Mouse (Mus musculus): ENCODE measurements around the gene Dbx1. TPM values are rescaled to one million over a fixed set of nuclear protein-coding genes. Genes with fewer than 3 reads are reported as not detected.

The Dbx1 gene
- not detected for total RNA-seq (2021)

GRCm38 (mm10) chr7:49636491-49637115 lies at the start of gene Dbx1:
TSS of gene Dbx1 (minus strand) at chr7:49636849.
- no peak for DNase-seq (ENCODE audit: low spot score in 2 of 2)
- intact Hi-C loops (cut with DNase I) = loop anchor here (5.0 kb wide), 1 partner anchor 41 kb away; no protein-coding TSS in a partner anchor

- intact Hi-C loops (cut with DNase I) = loop anchor here (5.0 kb wide), 2 partner anchors 42 to 233 kb away; partner anchors contain the start of genes Dbx1 and Slc6a5
- DNase-seq (ENCODE audit: low spot score in 2 of 2) = no peak
Observed at GRCm38 (mm10) chr7:49678826-49679377, 42.3 kb upstream of the Dbx1 start.

GRCm38 (mm10) chr7:49678100-49678825 lies 41.6 kb upstream of the Dbx1 start:
- DNase-seq (ENCODE audit: low spot score in 2 of 2) = no peak
- intact Hi-C loops (cut with DNase I) = loop anchor here (5.0 kb wide), 2 partner anchors 41 to 234 kb away; partner anchors contain the start of genes Dbx1 and Slc6a5

GRCm38 (mm10) chr7:49677166-49677565 lies 40.5 kb upstream of the Dbx1 start:
- intact Hi-C loops (cut with DNase I) = loop anchor here (5.0 kb wide), 2 partner anchors 40 to 235 kb away; partner anchors contain the start of genes Dbx1 and Slc6a5
- no peak for DNase-seq (ENCODE audit: low spot score in 2 of 2)

GRCm38 (mm10) chr7:49676627-49677026 lies 40.0 kb upstream of the Dbx1 start:
- no peak for DNase-seq (ENCODE audit: low spot score in 2 of 2)
- intact Hi-C loops (cut with DNase I) = loop anchor here (5.0 kb wide), 2 partner anchors 39 to 236 kb away; partner anchors contain the start of genes Dbx1 and Slc6a5

DNA sequence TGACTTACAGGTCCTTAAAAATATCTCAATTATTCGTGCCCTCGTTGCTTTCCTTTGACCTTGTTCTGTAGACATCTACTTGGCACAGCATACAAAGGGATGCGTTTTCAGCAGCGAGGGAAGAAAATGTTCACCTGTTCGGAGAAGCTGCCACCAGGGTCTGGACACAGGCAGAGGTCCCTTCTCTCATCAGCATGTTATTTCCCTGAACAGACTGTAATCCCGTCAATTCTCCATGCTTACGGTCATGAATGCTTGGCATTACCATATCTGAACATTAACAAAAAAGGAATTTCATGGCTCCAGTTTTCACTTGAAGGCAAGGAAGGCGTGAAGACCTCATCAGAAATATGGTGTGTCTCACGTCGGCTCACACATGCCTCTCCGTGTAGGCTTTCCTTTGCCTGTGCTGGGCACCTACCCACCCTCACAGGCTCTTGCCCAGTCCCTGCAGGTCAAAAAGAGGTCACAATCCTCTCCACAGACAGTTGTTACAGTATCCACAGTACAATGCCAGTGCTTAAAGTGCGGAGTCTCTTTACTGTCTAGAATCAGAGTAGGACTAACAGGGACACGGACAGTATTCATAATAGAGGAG lies 31.7 kb upstream of the Dbx1 start:
- DNase-seq (ENCODE audit: low spot score in 2 of 2) = no peak
- intact Hi-C loops (cut with DNase I) = no loop called here

DNA sequence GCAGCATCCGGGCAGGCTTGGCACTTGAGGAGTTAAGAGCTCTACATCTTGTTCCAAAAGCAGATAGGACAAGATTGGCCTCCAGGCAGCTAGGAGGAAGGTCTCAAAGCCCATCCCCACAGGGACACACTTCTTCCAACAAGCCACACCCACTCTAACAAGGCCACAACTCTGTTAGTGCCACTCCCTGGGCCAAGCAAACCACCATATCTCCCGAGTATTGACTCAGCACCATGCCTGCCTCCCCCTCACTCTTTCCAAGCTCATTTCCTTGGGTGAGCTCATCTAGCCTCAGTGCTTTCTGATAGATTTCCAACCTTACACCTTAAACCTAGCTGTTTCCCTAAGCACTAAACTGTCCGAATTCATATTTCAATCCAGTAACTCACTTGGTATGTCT lies 26.9 kb upstream of the Dbx1 start:
- no peak for DNase-seq (ENCODE audit: low spot score in 2 of 2)
- intact Hi-C loops (cut with DNase I) = no loop called here

DNA sequence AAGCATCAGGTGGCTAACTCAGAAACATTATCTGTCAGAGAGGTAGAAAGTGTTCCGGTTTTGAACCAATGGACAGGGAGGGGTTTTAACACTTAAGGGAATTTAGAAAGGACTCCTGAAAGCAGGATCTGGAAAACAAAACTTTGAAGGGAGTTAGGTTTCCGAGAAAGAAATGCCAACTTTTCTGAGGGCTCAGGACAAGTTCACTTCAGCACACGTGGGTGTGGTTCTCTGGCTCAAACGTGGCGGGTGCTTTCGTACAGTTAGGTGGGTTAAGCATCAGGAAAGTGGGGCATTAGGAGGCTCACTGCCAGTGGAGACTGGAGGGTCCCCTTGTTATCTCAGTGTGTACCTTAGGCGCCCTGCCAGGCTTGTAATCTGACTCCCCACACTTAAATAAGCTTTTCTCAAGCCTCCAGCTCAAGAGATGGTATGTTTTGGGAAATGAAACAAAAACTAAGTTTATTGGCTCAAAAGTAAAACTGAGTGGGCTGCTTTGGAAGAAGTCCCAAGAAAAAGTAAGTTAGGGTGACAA lies 25.9 kb upstream of the Dbx1 start:
- intact Hi-C loops (cut with DNase I) = no loop called here
- no peak for DNase-seq (ENCODE audit: low spot score in 2 of 2)

DNA sequence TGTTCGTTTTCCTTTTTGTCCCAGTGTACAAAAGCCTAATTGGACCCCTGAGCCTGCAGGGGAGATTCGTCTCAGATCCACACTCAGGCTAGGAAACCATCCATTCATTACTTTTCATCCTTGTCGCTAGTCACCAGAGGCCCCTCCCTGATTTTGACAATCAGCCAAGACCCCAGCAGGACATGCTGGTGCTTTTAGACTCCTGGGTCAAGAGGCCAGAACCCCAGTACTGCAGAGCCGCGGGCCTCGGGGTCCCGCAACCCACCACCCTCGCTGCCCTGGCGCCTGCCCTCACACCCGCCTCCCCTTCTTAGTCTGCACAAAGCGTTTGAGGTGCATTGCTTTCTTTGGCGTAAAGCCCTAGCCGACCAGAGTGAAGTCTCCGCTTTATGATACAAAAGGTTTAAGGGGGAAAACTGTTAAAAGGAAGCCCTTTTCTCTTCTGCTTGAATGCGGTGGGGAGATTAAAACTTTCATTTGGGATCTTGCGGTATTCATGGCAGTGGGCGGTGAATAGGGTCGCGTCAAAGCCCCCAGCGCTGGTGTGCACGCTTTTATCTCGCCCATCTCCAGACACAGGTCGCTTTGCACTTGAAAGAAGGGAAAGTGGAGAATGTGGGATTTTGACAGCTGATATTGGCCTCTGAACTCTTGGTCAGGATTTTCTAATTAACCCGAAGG lies 25.3 kb upstream of the Dbx1 start:
- no peak for DNase-seq (ENCODE audit: low spot score in 2 of 2)
- intact Hi-C loops (cut with DNase I) = no loop called here

DNA sequence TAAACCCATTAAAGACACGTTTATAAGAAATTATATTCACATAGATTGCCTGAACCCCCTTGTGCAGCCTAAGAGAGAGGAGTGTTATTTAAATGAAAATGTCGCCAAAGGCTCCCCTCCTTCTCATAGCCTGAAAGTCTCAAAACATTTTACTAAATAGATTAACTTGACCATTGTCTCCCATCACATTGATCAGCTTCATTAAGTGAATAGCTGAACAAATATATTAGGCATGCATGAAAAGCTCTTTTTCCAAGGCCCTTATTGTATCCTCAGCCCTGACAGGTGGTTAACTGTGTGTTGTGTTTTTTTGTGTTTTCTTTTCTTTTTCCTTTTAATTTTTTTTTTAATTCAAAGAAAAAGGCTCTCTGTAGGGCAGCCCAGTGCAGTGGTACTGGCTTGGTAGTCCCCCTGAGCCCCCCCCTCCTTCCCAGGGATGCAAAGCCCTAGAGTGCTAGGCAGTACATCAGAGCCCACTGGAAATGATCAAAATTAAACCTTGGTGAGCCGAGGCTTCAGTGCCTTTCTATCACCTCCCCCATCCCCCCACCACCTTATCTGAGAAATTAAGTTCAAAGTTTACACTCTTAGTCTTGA lies 4.2 kb upstream of the Dbx1 start:
- intact Hi-C loops (cut with DNase I) = no loop called here

DNA sequence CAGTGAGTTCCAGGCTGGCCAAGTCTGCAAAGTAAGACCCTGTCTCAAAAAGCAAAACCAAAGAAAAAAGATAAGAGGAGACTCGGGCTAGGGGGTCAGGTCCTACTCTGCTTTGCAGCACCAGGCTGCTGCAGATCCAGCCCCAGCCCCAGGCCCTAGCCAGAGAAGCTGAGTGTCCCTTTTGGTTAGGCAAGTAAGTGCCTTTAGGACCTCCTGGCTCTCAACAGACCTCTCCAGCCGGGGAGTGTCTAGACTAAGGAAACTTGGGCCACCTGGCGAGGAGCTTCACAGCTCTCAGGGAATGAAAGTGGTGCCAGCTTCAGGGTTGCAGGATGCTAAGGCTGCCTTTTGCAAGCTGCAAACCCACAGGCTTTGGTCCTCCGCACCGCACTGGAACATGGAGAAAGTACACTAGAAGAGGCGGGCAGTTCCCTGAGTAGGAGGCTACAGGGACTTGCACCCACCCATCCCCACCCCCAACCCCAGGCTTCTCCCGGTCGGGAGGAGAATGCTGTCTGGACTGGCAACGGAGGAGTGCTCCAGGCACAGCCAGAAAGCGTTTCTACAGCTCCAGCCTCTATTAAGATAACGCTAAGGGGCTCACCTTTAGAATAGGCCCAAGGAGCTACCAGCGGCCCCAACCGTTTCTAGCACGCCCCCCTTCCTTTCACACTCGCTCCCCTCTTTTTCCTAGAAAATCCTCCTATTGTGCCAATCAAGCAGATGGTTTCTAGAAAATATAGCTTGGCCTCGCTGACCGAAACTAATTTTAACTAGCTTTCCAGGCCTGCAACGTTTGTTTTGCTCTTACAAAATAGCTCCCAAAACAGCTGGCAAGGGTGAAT lies 3.4 kb upstream of the Dbx1 start:
- intact Hi-C loops (cut with DNase I) = loop anchor here (5.0 kb wide), 1 partner anchor 37 kb away; no protein-coding TSS in a partner anchor
- no peak for DNase-seq (ENCODE audit: low spot score in 2 of 2)

More for the DNA sequence above, 4.2 kb upstream of the Dbx1 start:
- DNase-seq (ENCODE audit: low spot score in 2 of 2) = no peak

GRCm38 (mm10) chr7:49638941-49639776 lies 2.5 kb upstream of the Dbx1 start:
- intact Hi-C loops (cut with DNase I) = loop anchor here (5.0 kb wide), 1 partner anchor 38 kb away; no protein-coding TSS in a partner anchor
- no peak for DNase-seq (ENCODE audit: low spot score in 2 of 2)

- intact Hi-C loops (cut with DNase I) = loop anchor here (5.0 kb wide), 1 partner anchor 39 kb away; no protein-coding TSS in a partner anchor
Observed at GRCm38 (mm10) chr7:49637851-49638663, 1.4 kb upstream of the Dbx1 start.

GRCm38 (mm10) chr7:49637281-49637680 lies 632 bp upstream of the Dbx1 start:
- intact Hi-C loops (cut with DNase I) = loop anchor here (5.0 kb wide), 1 partner anchor 40 kb away; no protein-coding TSS in a partner anchor

More at GRCm38 (mm10) chr7:49637851-49638663, 1.4 kb upstream of the Dbx1 start:
- DNase-seq (ENCODE audit: low spot score in 2 of 2) = no peak

GRCm38 (mm10) chr7:49635971-49636370 lies 678 bp downstream of the Dbx1 start:
- intact Hi-C loops (cut with DNase I) = loop anchor here (5.0 kb wide), 1 partner anchor 41 kb away; no protein-coding TSS in a partner anchor

More at GRCm38 (mm10) chr7:49637281-49637680, 632 bp upstream of the Dbx1 start:
- no peak for DNase-seq (ENCODE audit: low spot score in 2 of 2)

GRCm38 (mm10) chr7:49635074-49635621 lies 1.5 kb downstream of the Dbx1 start:
- DNase-seq (ENCODE audit: low spot score in 2 of 2) = no peak
- intact Hi-C loops (cut with DNase I) = loop anchor here (5.0 kb wide), 1 partner anchor 42 kb away; no protein-coding TSS in a partner anchor

More at GRCm38 (mm10) chr7:49635971-49636370, 678 bp downstream of the Dbx1 start:
- no peak for DNase-seq (ENCODE audit: low spot score in 2 of 2)

Data from left cerebral cortex, postnatal 36 days (tissue).